Mouse (Mus musculus) liver, adult 2 months (tissue): ENCODE measurements around the gene Hhat.

ENCODE experiments used
- CTCF ChIP-seq: fragments of 200-500 bp; IDR thresholded peaks from 2 replicates; pipeline ENCODE4 v1.5.1; 2011; ENCODE audit warnings: low read depth, low read length, control low read depth
- POLR2A ChIP-seq: fragments of 200-500 bp; IDR thresholded peaks from 2 replicates; pipeline ENCODE4 v1.6.1; 2011; ENCODE audit warnings: low read length, control low read depth; ENCODE audit not compliant: insufficient read depth; ENCODE audit errors: extremely low read depth

GRCm38 (mm10) chr1:192800338-192800737 is 29.3 kb upstream of the Hhat start:
- TF ChIP-seq POLR2A = no peak
- no peak for TF ChIP-seq CTCF
